Mouse (Mus musculus) lung, postnatal 14 days (tissue): ENCODE measurements around the gene Ndufa5.

Experiments used
- DNase-seq: peaks from one replicate; pipeline ENCODE4 v3.0.0; 2021

Gene Ndufa5

GRCm38 (mm10) chr6:24527155-24528063 lies at the start of gene Ndufa5:
Ndufa5 (minus strand) TSS chr6:24528013.
- DNase-seq: peak; percentile 92

GRCm38 (mm10) chr6:24573319-24573718 lies 45.5 kb upstream of the Ndufa5 start:
- DNase-seq: no peak

- DNase-seq: no peak
Measured at GRCm38 (mm10) chr6:24572431-24572830, 44.6 kb upstream of the Ndufa5 start.

- DNase-seq: peak; percentile 23
Measured at GRCm38 (mm10) chr6:24571126-24571525, 43.3 kb upstream of the Ndufa5 start.

- no peak for DNase-seq
Measured at GRCm38 (mm10) chr6:24570278-24570677, 42.5 kb upstream of the Ndufa5 start.

- no peak for DNase-seq
Measured at GRCm38 (mm10) chr6:24569711-24570110, 41.9 kb upstream of the Ndufa5 start.

- DNase-seq: no peak
Measured at GRCm38 (mm10) chr6:24568963-24569362, 41.1 kb upstream of the Ndufa5 start.

GRCm38 (mm10) chr6:24564886-24565285 lies 37.1 kb upstream of the Ndufa5 start:
- DNase-seq: no peak

- no peak for DNase-seq
Measured at GRCm38 (mm10) chr6:24564081-24564480, 36.3 kb upstream of the Ndufa5 start.

- DNase-seq: no peak
Measured at GRCm38 (mm10) chr6:24555488-24555887, 27.7 kb upstream of the Ndufa5 start.

GRCm38 (mm10) chr6:24554427-24555086 lies 26.7 kb upstream of the Ndufa5 start:
- no peak for DNase-seq

GRCm38 (mm10) chr6:24552046-24552445 lies 24.2 kb upstream of the Ndufa5 start:
- no peak for DNase-seq

GRCm38 (mm10) chr6:24549801-24550200 lies 22.0 kb upstream of the Ndufa5 start:
- no peak for DNase-seq

- DNase-seq: no peak
Measured at GRCm38 (mm10) chr6:24546716-24547420, 19.1 kb upstream of the Ndufa5 start.

GRCm38 (mm10) chr6:24543119-24543591 lies 15.3 kb upstream of the Ndufa5 start:
- DNase-seq: no peak

- DNase-seq: no peak
Measured at GRCm38 (mm10) chr6:24542393-24542792, 14.6 kb upstream of the Ndufa5 start.

- no peak for DNase-seq
Measured at GRCm38 (mm10) chr6:24540106-24540505, 12.3 kb upstream of the Ndufa5 start.

- no peak for DNase-seq
Measured at GRCm38 (mm10) chr6:24538435-24538834, 10.6 kb upstream of the Ndufa5 start.

GRCm38 (mm10) chr6:24532804-24533203 lies 5.0 kb upstream of the Ndufa5 start:
- DNase-seq: no peak

- no peak for DNase-seq
Measured at GRCm38 (mm10) chr6:24530711-24531420, 3.1 kb upstream of the Ndufa5 start.

- peak; percentile 60 for DNase-seq
Measured at GRCm38 (mm10) chr6:24530166-24530565, 2.4 kb upstream of the Ndufa5 start.

- DNase-seq: no peak
Measured at GRCm38 (mm10) chr6:24528064-24528243, 141 bp upstream of the Ndufa5 start, which contains the start of gene Asb15. Asb15 (plus strand) TSS chr6:24528144.

GRCm38 (mm10) chr6:24525705-24526104 lies 2.1 kb downstream of the Ndufa5 start:
- DNase-seq: no peak
